Mouse (Mus musculus) CD4-positive, CD25-positive, alpha-beta regulatory T cell, adult 4 months (primary cell): ENCODE results near the gene Depdc7. TPM values are rescaled to one million over a fixed set of nuclear protein-coding genes. Genes with fewer than 3 reads are reported as not detected.

Source experiments
- ATAC-seq: one replicate; pipeline ENCODE4 v1.8.0; 2017
- polyA plus RNA-seq, 2 experiments: library from polyadenylated mRNA; unstranded; fragments of 100-300 nt; shearing (Covaris generic); gene quantifications; one replicate each; pipeline ENCODE4 v1.2.1; 2017

Depdc7 gene
- not detected for polyA plus RNA-seq

- peak; percentile 39 for ATAC-seq
Observed at GRCm38 (mm10) chr2:104742741-104743064, at the start of gene Depdc7. Gene Depdc7, minus strand, starts transcription at chr2:104742878.

DNA sequence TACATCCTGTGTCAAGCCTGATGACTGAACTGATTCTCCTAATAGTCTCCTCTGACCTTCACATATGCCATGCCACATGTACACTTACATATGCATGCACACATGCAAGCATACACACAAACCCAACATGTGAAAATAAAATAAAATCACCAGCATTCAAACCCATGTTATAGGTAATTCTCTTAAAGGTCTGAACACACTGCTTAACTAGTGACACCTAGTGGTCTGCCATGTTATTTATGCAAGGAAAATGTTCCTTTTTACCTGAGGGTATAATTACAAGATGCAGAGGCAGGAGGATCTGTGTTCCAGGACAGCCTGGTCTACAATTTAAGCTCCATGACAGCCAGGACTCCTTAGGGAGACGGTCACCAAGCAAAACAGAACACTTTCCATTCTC, 32.1 kb upstream of the Depdc7 start:
- ATAC-seq, result peak; percentile 51

DNA sequence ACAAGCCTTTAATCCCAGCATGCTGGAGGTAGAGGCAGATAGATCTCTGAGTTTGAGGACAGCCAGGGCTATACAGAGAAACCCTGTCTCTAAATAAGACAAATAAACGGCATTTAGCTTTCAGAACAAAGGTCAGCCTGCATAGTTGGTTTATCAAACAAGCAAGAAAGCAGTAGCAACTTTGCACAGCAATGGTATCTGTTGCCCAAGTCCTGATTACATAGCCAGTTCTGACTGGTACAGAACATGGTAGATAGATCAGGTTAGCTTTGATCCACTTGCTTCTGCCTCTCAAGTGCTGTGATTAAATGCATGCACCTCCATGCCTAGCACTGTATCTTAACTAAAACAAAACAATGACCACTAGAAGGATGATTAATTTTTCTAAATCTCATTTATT, 26.0 kb upstream of the Depdc7 start:
- ATAC-seq, result no peak

- no peak for ATAC-seq
Observed at GRCm38 (mm10) chr2:104764018-104764417, 21.3 kb upstream of the Depdc7 start.

- ATAC-seq, result peak; percentile 89
Observed at GRCm38 (mm10) chr2:104763134-104763703, 20.5 kb upstream of the Depdc7 start.

DNA sequence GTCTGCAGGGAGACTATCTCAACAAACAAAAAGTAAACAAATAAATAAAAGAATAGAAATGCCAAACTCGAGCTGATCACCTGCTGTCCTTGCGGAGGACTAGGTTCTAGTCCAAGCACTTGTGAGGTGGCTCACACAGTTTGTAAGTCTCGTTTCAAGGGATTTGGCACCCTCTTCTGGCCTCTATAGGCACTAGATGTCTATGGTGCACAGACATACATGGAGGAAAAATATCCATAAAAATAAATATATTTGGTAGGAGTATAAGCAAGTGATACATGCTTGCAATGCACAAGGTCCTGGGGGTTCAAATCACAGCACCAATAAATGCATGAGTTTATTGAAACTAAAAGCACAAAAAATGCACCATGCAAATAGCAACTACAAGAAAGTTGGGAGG, 7.9 kb upstream of the Depdc7 start:
- ATAC-seq, result no peak

DNA sequence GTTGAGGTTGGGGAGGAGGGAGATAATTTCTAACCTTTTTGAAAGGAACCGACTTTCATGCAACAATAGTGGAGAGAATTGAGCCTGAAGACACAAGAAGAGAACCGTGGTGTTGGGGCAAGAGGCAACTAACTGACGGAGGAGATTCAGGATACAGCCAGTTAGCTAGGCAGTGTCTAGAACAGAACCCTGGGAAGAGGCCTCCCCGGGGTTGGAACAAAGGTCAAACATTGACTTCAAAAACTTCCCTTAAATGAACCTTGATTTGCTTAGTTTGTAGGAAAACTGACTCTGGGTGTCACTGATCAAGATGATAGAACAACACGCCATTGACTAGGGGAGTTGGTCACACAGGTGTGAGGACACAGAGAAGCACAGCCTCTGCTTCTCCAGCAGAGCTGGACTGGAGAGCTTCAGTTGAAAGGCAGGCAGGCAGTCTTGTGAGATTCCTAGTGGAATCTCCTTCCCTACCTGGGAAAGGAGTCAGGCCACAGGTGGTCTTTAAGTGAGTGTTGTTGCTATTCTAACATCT, 6.0 kb upstream of the Depdc7 start:
- no peak for ATAC-seq

DNA sequence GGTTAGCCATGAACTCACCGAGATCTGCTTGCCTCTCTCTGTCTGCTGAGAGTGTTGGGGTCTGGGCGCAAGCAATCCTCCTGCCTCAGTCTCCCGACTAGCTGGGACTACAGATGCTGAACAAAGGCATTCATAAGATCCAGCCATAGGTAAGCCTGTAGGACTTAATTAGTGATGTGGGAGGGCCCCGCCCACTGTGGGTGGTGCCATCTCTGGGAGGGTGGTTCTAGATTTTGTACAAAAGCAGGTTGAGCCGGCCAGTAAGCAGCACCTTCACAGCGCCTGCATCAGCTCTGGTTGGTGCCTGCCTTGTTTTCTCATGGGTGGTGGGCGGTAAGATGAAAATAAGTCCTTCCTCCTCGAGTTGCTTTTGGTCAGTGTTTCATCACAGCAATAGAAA, 3.6 kb upstream of the Depdc7 start:
- ATAC-seq, result no peak

DNA sequence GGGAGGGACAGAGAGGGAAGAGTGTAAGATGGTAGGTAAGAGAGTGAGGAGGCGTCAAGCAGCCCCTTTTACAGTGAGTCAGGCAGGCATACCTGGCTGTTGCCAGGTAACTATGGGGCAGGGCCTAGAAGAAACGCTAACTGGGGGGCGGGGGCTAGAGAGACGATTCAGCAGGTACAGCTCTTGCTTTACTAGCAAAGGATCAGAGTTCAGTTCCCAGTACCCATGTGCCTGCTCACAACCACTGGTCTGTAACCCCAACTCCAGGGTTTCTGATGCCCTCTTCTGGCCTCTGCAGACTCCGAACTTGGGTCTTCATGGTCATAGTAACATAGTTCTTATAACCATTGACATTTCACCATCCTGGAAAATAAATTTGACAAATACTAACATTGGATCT, 1.3 kb upstream of the Depdc7 start:
- ATAC-seq, result no peak

- ATAC-seq, result no peak
Observed at GRCm38 (mm10) chr2:104743160-104743559, 482 bp upstream of the Depdc7 start.

DNA sequence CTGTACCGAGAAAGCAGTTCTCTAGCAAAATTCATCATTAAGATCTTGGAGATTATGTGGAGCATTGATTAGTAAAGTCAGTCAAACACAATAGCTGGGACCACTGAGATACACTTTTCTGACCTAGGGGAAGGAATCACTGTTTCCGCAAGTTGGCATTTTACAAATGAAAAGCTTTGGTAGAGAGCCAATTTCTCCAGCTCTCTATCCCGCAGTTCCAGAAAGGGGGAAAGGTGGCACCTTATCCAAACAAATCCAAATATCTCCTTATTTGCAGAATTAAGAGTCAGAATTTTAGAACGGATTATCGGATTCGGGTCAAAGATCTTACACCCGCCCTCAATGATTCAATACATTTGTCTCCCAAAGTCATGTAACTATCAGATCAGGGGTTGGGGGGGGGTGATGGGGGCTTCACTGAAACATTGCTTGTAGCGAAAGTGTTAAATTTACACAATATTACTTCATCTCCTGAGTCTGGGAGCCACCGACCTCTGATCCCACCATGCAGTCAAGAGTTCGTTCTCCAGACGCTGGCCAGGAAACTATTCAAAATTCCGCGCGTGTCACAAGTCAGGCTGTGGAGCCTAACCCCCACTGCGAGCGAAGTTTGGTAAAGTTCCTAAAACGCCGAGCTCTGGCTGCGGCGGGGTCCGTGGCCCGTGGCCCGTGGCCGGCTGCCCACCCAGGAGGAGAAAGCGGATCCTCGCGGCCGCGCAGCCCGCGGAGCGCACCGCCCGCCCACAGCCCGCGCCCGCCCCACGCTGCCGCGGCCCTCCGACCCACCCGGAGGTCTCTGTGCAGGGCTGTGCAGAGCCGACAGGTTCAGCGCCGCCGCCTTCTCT, 560 bp downstream of the Depdc7 start:
- no peak for ATAC-seq

DNA sequence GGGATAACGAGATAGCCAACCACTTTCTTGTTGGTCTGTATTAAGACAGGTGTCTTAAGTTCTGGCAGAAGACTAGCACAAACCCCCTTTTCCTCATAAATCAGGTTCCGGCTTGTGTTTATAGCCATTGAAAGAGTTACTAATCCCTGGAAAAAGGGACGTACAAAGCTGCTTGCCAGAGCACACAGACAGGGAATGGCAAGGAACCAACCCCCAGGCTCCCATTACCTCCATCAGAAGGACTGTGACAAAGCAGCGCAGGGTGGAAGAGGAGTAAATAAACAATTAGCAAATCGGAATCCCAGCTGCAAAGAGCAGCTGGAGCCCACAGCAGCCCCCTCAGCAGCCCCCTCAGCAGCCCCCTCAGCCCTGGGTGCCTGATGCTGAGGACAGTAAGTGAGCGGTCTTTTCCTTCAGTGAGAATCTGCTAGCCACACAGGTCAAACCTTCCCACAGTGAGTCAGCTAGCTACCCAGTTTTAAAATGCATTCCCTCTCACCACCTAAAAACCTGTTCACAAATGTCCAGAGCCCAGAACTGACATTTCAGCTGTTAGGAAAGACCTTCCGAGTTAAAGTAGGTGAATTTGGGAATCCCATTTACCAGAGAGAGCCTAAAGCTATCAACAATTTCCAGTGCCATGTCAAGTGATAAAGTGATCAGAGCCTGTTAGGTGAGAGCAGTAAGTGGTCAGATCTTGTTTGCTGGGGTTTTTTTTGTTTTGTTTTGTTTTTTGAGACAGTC, 1.5 kb downstream of the Depdc7 start:
- ATAC-seq, result no peak

- ATAC-seq, result no peak
Observed at GRCm38 (mm10) chr2:104740248-104740949, 2.3 kb downstream of the Depdc7 start.

DNA sequence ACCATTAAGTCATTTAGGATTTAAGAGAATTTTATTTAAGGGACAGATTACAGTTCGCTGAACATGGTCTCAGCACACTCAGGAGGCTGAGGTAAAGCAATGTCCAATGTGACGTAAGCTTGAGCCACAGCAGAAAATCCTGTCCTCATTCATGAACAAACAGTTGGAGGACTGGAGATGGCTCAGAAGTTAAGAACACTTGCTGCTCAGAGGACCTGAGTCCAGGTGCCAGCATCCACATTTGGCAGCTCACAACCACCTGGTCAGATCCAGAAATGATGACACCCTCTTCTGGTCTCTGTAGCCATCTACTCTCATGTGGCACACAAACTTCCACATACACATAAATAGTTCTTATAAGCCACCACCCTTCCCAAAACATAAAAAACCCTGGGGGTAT, 3.0 kb downstream of the Depdc7 start:
- no peak for ATAC-seq

DNA sequence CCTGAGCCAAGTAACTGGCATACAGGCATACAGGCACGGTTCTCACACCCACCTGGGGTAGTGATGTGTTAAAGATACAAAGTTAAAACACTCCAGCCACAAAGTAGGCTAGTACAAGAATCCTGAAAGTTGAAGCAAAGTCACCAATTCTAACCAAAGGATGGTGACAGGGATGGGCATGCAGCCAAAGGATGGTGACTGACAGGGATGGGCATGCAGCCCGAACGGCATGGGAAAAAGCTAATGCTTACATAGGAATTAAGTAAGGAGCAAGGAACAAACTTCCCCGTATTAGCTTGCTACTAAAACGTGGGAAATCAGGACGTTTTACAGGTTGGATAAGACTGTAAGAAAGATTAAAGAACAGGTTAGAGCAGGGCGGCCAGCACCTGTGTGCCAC, 6.4 kb downstream of the Depdc7 start:
- ATAC-seq, result no peak

- no peak for ATAC-seq
Observed at GRCm38 (mm10) chr2:104732562-104733256, 10.0 kb downstream of the Depdc7 start.

DNA sequence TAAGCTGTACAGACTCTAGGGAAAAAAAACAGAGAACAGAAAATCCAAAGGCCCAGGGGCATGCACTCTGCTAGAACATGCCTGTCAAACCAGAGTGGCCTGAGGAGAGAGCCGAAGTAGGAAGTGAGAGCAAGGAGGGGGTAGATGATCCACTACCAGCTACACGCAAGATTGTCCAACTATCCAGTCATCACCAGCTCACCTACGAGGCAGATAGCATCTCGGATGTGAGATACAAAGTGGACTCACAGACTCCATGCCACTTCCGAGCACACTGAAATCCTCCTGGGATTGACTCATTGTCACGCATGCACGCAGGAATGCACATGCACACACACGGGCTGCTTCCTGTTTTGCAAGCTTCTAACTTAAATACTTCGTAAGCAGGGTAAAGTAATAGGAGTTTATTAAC, 10.6 kb downstream of the Depdc7 start:
- ATAC-seq, result no peak

GRCm38 (mm10) chr2:104727369-104727768, 15.3 kb downstream of the Depdc7 start:
- no peak for ATAC-seq

DNA sequence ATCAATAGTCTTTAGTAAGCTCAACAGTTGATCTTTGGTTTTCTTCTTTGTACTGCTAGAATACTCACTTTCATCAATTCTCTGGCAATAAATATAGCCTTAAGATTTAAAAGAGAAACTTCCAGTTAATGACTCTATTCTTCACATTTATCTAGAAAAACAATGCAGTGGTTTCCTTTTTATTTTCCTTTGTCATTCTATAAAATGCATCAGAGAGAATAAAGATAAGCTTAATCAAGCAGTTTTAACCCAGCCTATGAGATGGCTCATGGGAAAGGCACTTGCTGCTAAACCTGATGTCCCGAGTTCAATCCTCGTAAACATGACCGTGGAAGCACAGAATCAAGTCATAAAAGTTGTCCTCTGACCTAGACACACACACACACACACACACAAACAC, 20.7 kb downstream of the Depdc7 start:
- no peak for ATAC-seq

DNA sequence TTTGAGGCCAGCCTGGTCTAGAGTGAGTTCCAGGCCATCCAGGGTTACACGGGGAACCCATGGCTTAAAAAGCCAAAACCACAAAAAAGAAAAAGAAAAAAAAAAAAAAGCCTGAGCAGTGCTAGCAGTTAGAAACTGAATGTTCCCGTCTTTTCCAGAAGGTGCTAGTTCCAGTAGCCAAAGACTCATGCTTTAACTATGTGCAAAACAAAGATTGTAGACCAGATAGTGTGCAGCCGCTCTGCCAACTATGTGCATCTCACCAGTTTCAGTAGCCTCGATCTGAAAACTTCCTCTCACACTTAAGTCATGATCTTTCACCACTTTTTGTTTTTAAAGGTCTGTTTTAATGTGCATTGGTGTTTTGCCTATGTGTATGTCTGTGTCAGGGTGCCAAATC, 24.9 kb downstream of the Depdc7 start:
- ATAC-seq, result no peak

- no peak for ATAC-seq
Observed at GRCm38 (mm10) chr2:104717231-104717735, 25.4 kb downstream of the Depdc7 start.

DNA sequence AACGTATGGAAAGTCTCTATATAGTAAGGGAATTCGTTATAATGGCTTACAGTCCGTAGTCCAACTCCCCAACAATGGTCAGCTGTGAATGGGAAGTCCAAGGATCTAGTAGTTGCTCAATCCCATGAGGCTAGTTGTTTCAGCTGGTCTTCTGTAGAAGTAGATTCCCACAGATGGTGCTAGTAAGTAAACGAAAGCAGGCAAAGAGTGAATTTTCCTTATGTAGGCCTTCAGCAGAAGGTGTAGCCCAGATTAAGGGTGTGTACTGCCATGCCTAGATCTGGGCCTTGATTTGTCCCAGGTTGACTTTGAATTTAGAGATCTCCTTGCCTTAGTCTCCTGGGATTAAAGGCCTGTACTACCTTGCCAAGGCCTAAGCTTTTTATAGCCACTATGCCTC, 26.4 kb downstream of the Depdc7 start, which contains the start of gene Pin1rt1:
TSS of gene Pin1rt1 (minus strand) at position 101 of the 400 bp plus-strand sequence.
- no peak for ATAC-seq
